Comparison of ENCODE assay signal across 9 mouse cellular contexts in the genomic region with DNA sequence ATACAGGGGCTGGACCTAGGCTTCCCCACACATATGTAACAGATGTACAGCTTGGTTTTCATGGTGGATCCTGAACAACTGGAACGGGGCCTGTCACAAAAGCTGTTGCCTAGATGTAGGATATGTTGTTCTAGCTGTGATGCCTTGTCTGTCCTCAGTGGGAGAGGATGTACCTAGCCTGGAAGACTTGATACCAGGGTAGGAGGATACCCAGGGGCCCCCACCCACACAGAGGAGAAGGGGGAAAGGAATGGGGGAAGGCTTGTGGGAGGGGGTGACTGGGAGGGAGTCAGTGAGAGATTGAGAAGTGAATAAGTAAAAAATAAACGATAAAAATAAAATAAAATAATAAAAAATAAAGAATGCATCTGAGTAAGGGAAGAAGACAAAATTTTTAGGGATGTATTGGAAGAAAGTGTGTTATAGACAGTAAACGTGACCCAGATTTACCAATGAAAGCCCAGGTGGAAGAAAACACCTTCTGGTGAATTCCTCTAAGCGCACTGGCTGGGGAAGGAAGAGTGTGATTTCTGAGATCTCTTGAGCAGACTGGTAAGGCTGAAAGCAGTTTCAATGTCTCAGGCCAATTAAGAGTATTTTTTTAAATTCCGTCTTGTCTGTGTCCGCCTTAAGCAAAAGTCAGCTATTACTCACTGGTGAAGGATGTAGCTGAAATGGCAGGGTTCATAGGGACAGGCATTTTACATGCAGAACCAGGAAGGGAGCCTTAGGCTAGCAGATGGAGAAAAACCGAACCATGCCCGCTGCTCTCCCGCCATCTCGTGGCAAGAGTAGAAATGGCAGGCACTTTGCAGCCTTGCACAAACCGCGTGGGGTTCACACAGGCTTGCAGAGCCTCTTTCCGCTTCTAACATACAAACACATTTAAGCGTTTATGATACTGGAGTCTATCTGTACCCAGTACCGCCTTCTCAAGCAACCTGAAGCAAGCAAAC. TPM values are rescaled to one million over a fixed set of nuclear protein-coding genes. Genes with fewer than 3 reads are reported as not detected.
DNase-seq lines count a peak whose midpoint lies in the region; ATAC-seq and TF ChIP-seq lines count a peak whose summit lies in the region.
"Had no signal": no experiment of that assay in that cellular context is flagged by ENCODE, and none has a peak within 500 bp of the region (broad histone marks: within the 10 kb centered on the region; RNA-seq: fewer than 3 reads in every experiment).

No protein-coding gene starts in this region.

- H3K27me3 ChIP-seq in embryonic facial prominence, embryonic 14.5 days (replicated peaks; ENCODE audit: control insufficient read depth, insufficient read depth, low read length) = no peaks in the 10 kb centered on the region
- H3K27me3 ChIP-seq in heart, embryonic 12.5 days (replicated peaks) = no peaks in the 10 kb centered on the region
- no peaks in the 10 kb centered on the region for H3K27me3 ChIP-seq in kidney, postnatal 0 days (ENCODE audit: insufficient read depth, low read length)
- no peaks in the 10 kb centered on the region for H3K27me3 ChIP-seq in limb, embryonic 15.5 days
- H3K27me3 ChIP-seq in neural tube, embryonic 12.5 days (replicated peaks) = no peaks in the 10 kb centered on the region
- H3K27me3 ChIP-seq: embryonic facial prominence, embryonic 15.5 days had no signal

- H3K4me2 ChIP-seq in embryonic facial prominence, embryonic 14.5 days (ENCODE audit: low read depth, low read length) = 0 out of 2 replicates have a peak overlapping the region, but pooled peaks have one; percentile 16
- H3K4me2 ChIP-seq in heart, embryonic 12.5 days = no peak overlapping the region
- H3K4me2 ChIP-seq in kidney, postnatal 0 days (ENCODE audit: low read length) = no peak overlapping the region
- H3K4me2 ChIP-seq in limb, embryonic 15.5 days = no peak overlapping the region
- H3K4me2 ChIP-seq in neural tube, embryonic 12.5 days (replicated peaks) = no peak overlapping the region
- H3K4me2 ChIP-seq: embryonic facial prominence, embryonic 15.5 days had no signal

- H3K9ac ChIP-seq in embryonic facial prominence, embryonic 14.5 days (ENCODE audit: low read depth, low read length) = no peak overlapping the region
- no peak overlapping the region for H3K9ac ChIP-seq in heart, embryonic 12.5 days
- no peak overlapping the region for H3K9ac ChIP-seq in kidney, postnatal 0 days (ENCODE audit: low read depth, low read length)
- H3K9ac ChIP-seq in limb, embryonic 15.5 days = no peak overlapping the region
- no peak overlapping the region for H3K9ac ChIP-seq in neural tube, embryonic 12.5 days
- H3K9ac ChIP-seq: embryonic facial prominence, embryonic 15.5 days had no signal

- peak; percentile 80 for DNase-seq in A20 (ENCODE audit: low read depth, low spot score)
- peak; percentile 18 to 29 for DNase-seq in adrenal gland, postnatal 4 days (ENCODE audit: low spot score in 2 of 2)
- peak; percentile 84 for DNase-seq in embryonic facial prominence, embryonic 14.5 days (ENCODE audit: low spot score)
- DNase-seq in kidney, postnatal 0 days (ENCODE audit: low spot score) = peak; percentile 92
- DNase-seq in thymus, postnatal 14 days = peak; percentile 11

- TF ChIP-seq CTCF in kidney, postnatal 0 days (IDR thresholded peaks at IDR 0.05; ENCODE audit: low read depth) = peak; percentile 98

- H3K9me3 ChIP-seq in embryonic facial prominence, embryonic 14.5 days (ENCODE audit: control insufficient read depth, low read length) = no peaks in the 10 kb centered on the region
- H3K9me3 ChIP-seq in heart, embryonic 12.5 days (replicated peaks) = no peaks in the 10 kb centered on the region
- no peaks in the 10 kb centered on the region for H3K9me3 ChIP-seq in kidney, postnatal 0 days (replicated peaks; ENCODE audit: low read length)
- H3K9me3 ChIP-seq in limb, embryonic 15.5 days = no peaks in the 10 kb centered on the region
- no peaks in the 10 kb centered on the region for H3K9me3 ChIP-seq in neural tube, embryonic 12.5 days
- H3K9me3 ChIP-seq: embryonic facial prominence, embryonic 15.5 days had no signal

- no peak overlapping the region for H3K4me3 ChIP-seq in embryonic facial prominence, embryonic 14.5 days (ENCODE audit: low read depth, low read length)
- no peak overlapping the region for H3K4me3 ChIP-seq in heart, embryonic 12.5 days
- H3K4me3 ChIP-seq in kidney, postnatal 0 days (replicated peaks; ENCODE audit: low read depth, low read length) = no peak overlapping the region
- no peak overlapping the region for H3K4me3 ChIP-seq in limb, embryonic 15.5 days
- H3K4me3 ChIP-seq in neural tube, embryonic 12.5 days = no peak overlapping the region
- H3K4me3 ChIP-seq: embryonic facial prominence, embryonic 15.5 days had no signal

- ATAC-seq in embryonic facial prominence, embryonic 14.5 days (ENCODE audit: low read depth) = peak; percentile 79
- ATAC-seq in heart, embryonic 12.5 days (ENCODE audit: insufficient number of reproducible peaks, low FRiP score) = peak; percentile 45; the same call in 1 of the 2 replicates
- ATAC-seq in kidney, postnatal 0 days (replicated peaks; ENCODE audit: low FRiP score, low read depth) = peak; percentile 78
- peak; percentile 67; the same call in 1 of the 2 replicates for ATAC-seq in limb, embryonic 15.5 days (ENCODE audit: insufficient number of reproducible peaks, low FRiP score, low TSS enrichment, low read depth)
- peak; percentile 82 for ATAC-seq in neural tube, embryonic 12.5 days (ENCODE audit: low FRiP score, low read depth)

- H3K36me3 ChIP-seq in embryonic facial prominence, embryonic 14.5 days (ENCODE audit: control insufficient read depth, insufficient read depth, low read length) = no peaks in the 10 kb centered on the region
- no peaks in the 10 kb centered on the region for H3K36me3 ChIP-seq in heart, embryonic 12.5 days
- H3K36me3 ChIP-seq in kidney, postnatal 0 days (ENCODE audit: insufficient read depth, low read length) = no peaks in the 10 kb centered on the region
- no peaks in the 10 kb centered on the region for H3K36me3 ChIP-seq in limb, embryonic 15.5 days
- no peaks in the 10 kb centered on the region for H3K36me3 ChIP-seq in neural tube, embryonic 12.5 days
- H3K36me3 ChIP-seq: embryonic facial prominence, embryonic 15.5 days had no signal

- H3K27ac ChIP-seq in embryonic facial prominence, embryonic 14.5 days (replicated peaks; ENCODE audit: low read depth, low read length) = no peak overlapping the region
- H3K27ac ChIP-seq in heart, embryonic 12.5 days (ENCODE audit: poor library complexity, severe bottlenecking) = no peak overlapping the region
- no peak overlapping the region for H3K27ac ChIP-seq in kidney, postnatal 0 days
- no peak overlapping the region for H3K27ac ChIP-seq in limb, embryonic 15.5 days
- no peak overlapping the region for H3K27ac ChIP-seq in neural tube, embryonic 12.5 days
- H3K27ac ChIP-seq: embryonic facial prominence, embryonic 15.5 days had no signal

- 25% methylated on average over 15 of the region's 15 CpGs for WGBS in embryonic facial prominence, embryonic 14.5 days
- WGBS in heart, embryonic 12.5 days = 25% methylated on average over 15 of the region's 15 CpGs
- WGBS in kidney, postnatal 0 days = 24% methylated on average over 15 of the region's 15 CpGs
- 22% methylated on average over 15 of the region's 15 CpGs for WGBS in limb, embryonic 15.5 days
- 31% methylated on average over 15 of the region's 15 CpGs for WGBS in neural tube, embryonic 12.5 days

- no peaks in the 10 kb centered on the region for H3K4me1 ChIP-seq in embryonic facial prominence, embryonic 14.5 days (ENCODE audit: control insufficient read depth, insufficient read depth, low read length)
- H3K4me1 ChIP-seq in heart, embryonic 12.5 days (replicated peaks) = no peaks in the 10 kb centered on the region
- H3K4me1 ChIP-seq in kidney, postnatal 0 days (replicated peaks; ENCODE audit: insufficient read depth, low read length) = no peaks in the 10 kb centered on the region
- H3K4me1 ChIP-seq in limb, embryonic 15.5 days = peaks cover 5% of the 10 kb centered on the region; the same call in 1 of the 2 replicates
- no peaks in the 10 kb centered on the region for H3K4me1 ChIP-seq in neural tube, embryonic 12.5 days
- H3K4me1 ChIP-seq: embryonic facial prominence, embryonic 15.5 days had no signal

RNA-seq across cellular contexts. Expression of gene Opn5, which starts 8.1 kb away (rescaled TPM):
- not detected for total RNA-seq in adrenal gland, postnatal 4 days (2021)
- polyA plus RNA-seq in embryonic facial prominence, embryonic 14.5 days (2014; fragmentation: Nextera tagmentation; extraction: Ambion mirVana) = not detected in 2 replicates
- polyA plus RNA-seq in heart, embryonic 12.5 days (2016; fragmentation: Nextera tagmentation; extraction: Ambion mirVana) = not detected in 2 replicates
- 0.08 and 0.14 TPM in 2 replicates for polyA plus RNA-seq in kidney, postnatal 0 days (2015; fragmentation: Nextera tagmentation; extraction: Ambion mirVana)
- not detected in 2 replicates for polyA plus RNA-seq in limb, embryonic 15.5 days (2015; fragmentation: Nextera tagmentation; extraction: Ambion mirVana)
- polyA plus RNA-seq in neural tube, embryonic 12.5 days (2016; fragmentation: Nextera tagmentation; extraction: Ambion mirVana) = 0.20 and 0.25 TPM in 2 replicates
- polyA plus RNA-seq: embryonic facial prominence, embryonic 15.5 days had no signal

Comparison
In these comparisons a context has a peak if more than half of its experiments do, and no peak if none do; other contexts are left out.
1. DNase-seq: peak in every context shown above with its lines; median percentile 92 in kidney, postnatal 0 days; 84 in embryonic facial prominence, embryonic 14.5 days; 80 in A20; 24 in adrenal gland, postnatal 4 days; 11 in thymus, postnatal 14 days.